Mouse (Mus musculus): ENCODE data around the gene Hist1h3d. TPM values are rescaled to one million over a fixed set of nuclear protein-coding genes. Genes with fewer than 3 reads are reported as not detected.
A peak's percentile ranks its signal among the peaks of the same experiment; 100 is the strongest.
"Not testable (repeated sequence)": the region's sequence is repeated elsewhere in the genome, so short reads cannot be mapped to it uniquely, and the experiment has no call there.

Gene Hist1h3d
- total RNA-seq (2022), result 1 to 10 TPM; 2.5 to 4.0 (median 3.2) TPM

GRCm38 (mm10) chr13:23575271-23575851 is at the start of gene Hist1h3d:
Gene Hist1h3d, plus strand, starts transcription at chr13:23575763.
- no peak for DNase-seq (ENCODE audit: low spot score in 2 of 2)

- no peak for DNase-seq (ENCODE audit: low spot score in 2 of 2)
Observed at GRCm38 (mm10) chr13:23525901-23526300, 49.7 kb upstream of the Hist1h3d start.

DNA sequence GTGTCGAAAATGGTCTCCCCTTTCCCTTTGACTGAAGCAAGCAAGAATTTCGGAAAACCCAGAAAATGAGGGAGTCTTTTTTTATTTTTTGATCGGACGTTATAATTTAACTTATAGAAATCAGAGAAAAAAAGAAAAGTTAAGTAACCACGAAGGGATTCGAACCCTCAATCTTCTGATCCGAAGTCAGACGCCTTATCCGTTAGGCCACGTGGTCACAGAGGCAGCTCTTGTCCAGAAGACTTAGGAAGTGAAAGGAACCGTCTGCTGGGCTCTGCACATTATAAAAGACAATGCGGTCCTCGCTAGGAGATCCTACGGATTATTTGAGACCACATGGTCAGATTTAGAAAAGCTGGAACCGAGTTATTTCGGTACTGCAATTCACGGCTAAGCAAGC is 49.3 kb upstream of the Hist1h3d start:
- DNase-seq (ENCODE audit: low spot score in 2 of 2), result peak; percentile 74 to 80

GRCm38 (mm10) chr13:23529005-23529404 is 46.6 kb upstream of the Hist1h3d start:
- no peak for DNase-seq (ENCODE audit: low spot score in 2 of 2)

- no peak for DNase-seq (ENCODE audit: low spot score in 2 of 2)
Observed at GRCm38 (mm10) chr13:23529480-23530165, 45.9 kb upstream of the Hist1h3d start.

GRCm38 (mm10) chr13:23530181-23530900 is 45.2 kb upstream of the Hist1h3d start:
- DNase-seq (ENCODE audit: low spot score in 2 of 2), result peak; percentile 47 to 65

DNA sequence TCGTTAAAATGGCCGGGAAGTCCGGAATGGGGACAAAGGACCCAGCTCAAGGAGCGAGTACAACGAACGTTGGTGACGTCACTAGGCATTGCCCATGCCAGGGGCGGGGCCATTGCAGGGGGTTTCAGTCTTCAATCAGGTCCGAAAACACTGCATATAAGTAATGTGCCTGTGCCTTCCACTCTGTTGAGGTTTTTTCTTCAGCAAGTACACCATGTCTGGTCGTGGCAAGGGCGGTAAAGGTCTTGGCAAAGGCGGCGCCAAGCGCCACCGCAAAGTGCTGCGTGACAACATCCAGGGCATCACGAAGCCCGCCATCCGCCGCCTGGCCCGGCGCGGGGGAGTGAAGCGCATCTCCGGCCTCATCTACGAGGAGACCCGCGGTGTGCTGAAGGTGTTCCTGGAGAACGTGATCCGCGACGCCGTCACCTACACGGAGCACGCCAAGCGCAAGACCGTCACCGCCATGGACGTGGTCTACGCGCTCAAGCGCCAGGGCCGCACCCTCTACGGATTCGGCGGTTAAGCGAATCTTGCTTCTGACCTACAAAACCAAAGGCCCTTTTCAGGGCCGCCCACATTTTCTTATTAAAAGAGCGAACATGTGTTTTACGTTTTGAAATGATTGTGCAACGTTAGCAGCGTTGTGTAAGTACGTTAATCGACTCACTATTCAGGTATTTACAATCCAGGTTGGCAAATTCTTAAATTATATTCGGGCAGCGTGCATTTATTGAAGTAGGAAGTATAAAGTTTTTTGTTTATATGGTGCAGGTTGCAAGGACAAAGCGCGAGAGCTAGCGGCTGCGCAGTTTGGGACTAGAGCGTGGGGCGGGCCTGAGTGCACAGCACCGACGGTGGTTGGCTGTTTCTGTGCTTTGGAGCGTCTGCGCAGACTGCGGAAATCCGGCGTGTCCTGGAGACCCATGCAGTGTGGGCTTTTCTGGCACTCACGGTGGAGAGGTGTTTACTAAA is 44.4 kb upstream of the Hist1h3d start, which contains the start of gene Hist1h4h:
Hist1h4h (plus strand) TSS at position 150 of the 975 bp plus-strand sequence.
- DNase-seq (ENCODE audit: low spot score in 2 of 2), result peak; percentile 85 to 88

GRCm38 (mm10) chr13:23532262-23533075 is 43.1 kb upstream of the Hist1h3d start:
- DNase-seq (ENCODE audit: low spot score in 2 of 2), result no peak

- not testable (repeated sequence) for DNase-seq (ENCODE audit: low spot score in 2 of 2)
Observed at GRCm38 (mm10) chr13:23533560-23534367, 41.8 kb upstream of the Hist1h3d start, which contains the start of gene Hist1h2af. Gene Hist1h2af, plus strand, starts transcription at chr13:23533906.

GRCm38 (mm10) chr13:23534368-23535131 is 41.0 kb upstream of the Hist1h3d start:
- no peak for DNase-seq (ENCODE audit: low spot score in 2 of 2)

- DNase-seq (ENCODE audit: low spot score in 2 of 2), result peak; percentile 51 to 60
Observed at GRCm38 (mm10) chr13:23535137-23536075, 40.2 kb upstream of the Hist1h3d start, which contains the start of gene Hist1h3g. Gene Hist1h3g, plus strand, starts transcription at chr13:23535422.

DNA sequence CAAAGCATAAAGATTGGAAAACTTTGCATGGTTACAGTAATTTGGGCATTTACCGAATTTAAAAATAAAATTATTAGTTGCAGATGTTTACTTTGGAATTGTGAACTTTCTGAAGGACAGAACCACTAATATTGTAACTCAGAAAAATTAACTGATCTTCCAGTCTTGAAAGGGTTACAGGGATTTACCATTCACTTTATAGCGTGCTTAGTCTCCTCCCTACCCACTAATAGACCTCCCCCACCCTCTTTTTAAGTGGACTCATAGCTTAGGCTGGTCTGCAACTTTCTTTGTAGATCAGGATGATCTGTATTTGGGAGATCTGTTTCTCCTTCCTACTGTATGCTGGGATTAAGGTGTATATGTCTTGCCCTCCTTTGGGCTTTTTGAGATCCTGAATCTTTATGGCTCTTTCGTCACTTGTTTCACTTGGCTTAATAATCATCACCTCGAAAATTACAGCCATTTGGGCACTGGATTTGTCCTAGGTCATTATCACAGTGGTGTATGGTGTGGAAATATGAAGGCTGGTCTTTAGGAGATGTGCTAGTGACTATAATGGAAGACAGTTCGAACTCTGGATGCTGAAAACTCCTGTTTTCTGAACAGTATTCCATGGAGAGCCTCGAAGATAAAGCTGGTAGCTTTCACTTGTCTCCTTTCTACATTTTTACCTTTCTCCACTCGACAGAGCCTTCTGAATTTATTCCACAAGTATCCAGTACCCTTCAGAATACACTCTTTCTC is 39.3 kb upstream of the Hist1h3d start:
- no peak for DNase-seq (ENCODE audit: low spot score in 2 of 2)

GRCm38 (mm10) chr13:23537006-23537710 is 38.4 kb upstream of the Hist1h3d start:
- DNase-seq (ENCODE audit: low spot score in 2 of 2), result no peak

- no peak for DNase-seq (ENCODE audit: low spot score in 2 of 2)
Observed at GRCm38 (mm10) chr13:23538249-23538648, 37.3 kb upstream of the Hist1h3d start.

DNA sequence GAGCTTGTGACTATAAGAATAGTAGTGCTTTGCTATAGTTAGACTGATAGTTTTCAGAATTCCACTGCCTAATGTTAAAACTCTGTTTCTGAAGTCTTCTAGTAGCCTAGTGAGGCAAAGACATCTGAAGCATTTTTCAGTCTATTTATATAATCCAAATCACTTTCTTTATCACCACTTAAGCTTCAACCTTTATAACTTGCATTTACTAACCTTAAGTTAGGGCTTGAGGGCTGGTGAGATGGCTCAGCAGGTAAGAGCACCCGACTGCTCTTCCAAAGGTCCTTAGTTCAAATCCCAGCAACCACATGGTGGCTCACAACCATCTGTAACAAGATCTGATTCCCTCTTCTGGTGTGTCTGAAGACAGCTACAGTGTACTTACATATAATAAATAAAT is 35.7 kb upstream of the Hist1h3d start:
- not testable (repeated sequence) for DNase-seq (ENCODE audit: low spot score in 2 of 2)

DNA sequence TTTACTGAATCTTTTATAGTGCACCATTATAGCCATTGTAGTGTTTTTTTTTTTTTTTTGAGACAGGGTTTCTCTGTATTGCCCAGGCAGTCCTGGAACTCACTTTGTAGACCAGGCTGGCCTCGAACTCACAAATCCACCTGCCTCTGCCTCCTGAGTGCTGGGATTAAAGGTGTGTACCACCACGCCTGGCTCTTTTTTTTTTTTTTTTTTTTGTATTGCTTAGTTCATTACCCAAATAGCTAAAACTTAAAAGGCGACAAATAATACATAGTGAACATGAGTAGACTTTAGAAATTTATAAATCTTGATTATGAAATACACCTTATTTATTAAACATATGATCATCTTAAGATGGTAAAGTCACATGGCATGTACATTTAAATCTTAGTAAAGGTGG is 34.1 kb upstream of the Hist1h3d start:
- no peak for DNase-seq (ENCODE audit: low spot score in 2 of 2)

Data from gastrocnemius, adult 8-10 months (tissue).